Mouse (Mus musculus): ENCODE results near the gene Fbxo28. TPM values are rescaled to one million over a fixed set of nuclear protein-coding genes. Genes with fewer than 3 reads are reported as not detected.

Gene Fbxo28
- polyA plus RNA-seq, 1 experiment = 16.9 TPM

GRCm38 (mm10) chr1:182302916-182303315, 38.5 kb downstream of the Fbxo28 start:
- no peaks in the 10 kb centered on the region for H3K79me2 ChIP-seq (ENCODE audit: control insufficient read depth, insufficient read depth)
- H3K36me3 ChIP-seq (ENCODE audit: control insufficient read depth, insufficient read depth) = no peaks in the 10 kb centered on the region
- no peak overlapping the region for H3K4me2 ChIP-seq (ENCODE audit: low read depth)
- no peak overlapping the region for H3ac ChIP-seq (ENCODE audit: control insufficient read depth, insufficient read length)
- no peak for TF ChIP-seq REST (IDR thresholded peaks at IDR 0.05; ENCODE audit: insufficient read depth, insufficient read length)
- no peak for TF ChIP-seq USF1 (IDR thresholded peaks at IDR 0.05; ENCODE audit: low read depth)
- TF ChIP-seq POLR2AphosphoS2 (IDR thresholded peaks at IDR 0.05; ENCODE audit: insufficient read length, low read depth) = no peak
- H3K27me3 ChIP-seq (ENCODE audit: control insufficient read depth, insufficient read depth, insufficient read length) = no peaks in the 10 kb centered on the region
- H3K4me3 ChIP-seq = no peak overlapping the region

GRCm38 (mm10) chr1:182302176-182302870, 39.1 kb downstream of the Fbxo28 start:
- no peaks in the 10 kb centered on the region for H3K79me2 ChIP-seq (ENCODE audit: control insufficient read depth, insufficient read depth)
- TF ChIP-seq POLR2A (IDR thresholded peaks at IDR 0.05; ENCODE audit: insufficient read length, low read depth) (no peak), MYOD1 (IDR thresholded peaks at IDR 0.05; ENCODE audit: control insufficient read depth in 1 of 3, insufficient read length in 2 of 3, low read depth in 2 of 3) (no peak), MAX (IDR thresholded peaks at IDR 0.05; ENCODE audit: low read depth) (no peak), CEBPB (IDR thresholded peaks at IDR 0.05; ENCODE audit: insufficient read depth, poor library complexity, severe bottlenecking) (no peak), REST (IDR thresholded peaks at IDR 0.05; ENCODE audit: insufficient read depth, insufficient read length) (no peak), USF1 (IDR thresholded peaks at IDR 0.05; ENCODE audit: low read depth) (no peak), MYOG (IDR thresholded peaks at IDR 0.05; ENCODE audit: control insufficient read depth in 1 of 3, insufficient read depth in 1 of 3, insufficient read length in 2 of 3, low read depth in 2 of 3) (no peak), TCF3 (IDR thresholded peaks at IDR 0.05; ENCODE audit: insufficient read length, low read depth) (no peak), E2F4 (IDR thresholded peaks at IDR 0.05; ENCODE audit: insufficient read depth) (no peak), TCF12 (IDR thresholded peaks at IDR 0.05; ENCODE audit: insufficient read depth, poor library complexity, severe bottlenecking) (no peak), SRF (IDR thresholded peaks at IDR 0.05; ENCODE audit: control insufficient read depth, insufficient read length, low read depth) (no peak), POLR2AphosphoS2 (IDR thresholded peaks at IDR 0.05; ENCODE audit: insufficient read length, low read depth) (no peak)
- no peak overlapping the region for H3K4me2 ChIP-seq (ENCODE audit: low read depth)
- no peak overlapping the region for H3K4me3 ChIP-seq
- H3K36me3 ChIP-seq (ENCODE audit: control insufficient read depth, insufficient read depth) = no peaks in the 10 kb centered on the region
- no peak overlapping the region for H3ac ChIP-seq (ENCODE audit: control insufficient read depth, insufficient read length)
- no peaks in the 10 kb centered on the region for H3K27me3 ChIP-seq (ENCODE audit: control insufficient read depth, insufficient read depth, insufficient read length)

- H3K4me2 ChIP-seq (ENCODE audit: low read depth) = no peak overlapping the region
- no peaks in the 10 kb centered on the region for H3K27me3 ChIP-seq (ENCODE audit: control insufficient read depth, insufficient read depth, insufficient read length)
- no peak overlapping the region for H3K4me3 ChIP-seq
- TF ChIP-seq REST (IDR thresholded peaks at IDR 0.05; ENCODE audit: insufficient read depth, insufficient read length) (no peak), USF1 (IDR thresholded peaks at IDR 0.05; ENCODE audit: low read depth) (no peak)
- H3K79me2 ChIP-seq (ENCODE audit: control insufficient read depth, insufficient read depth) = no peaks in the 10 kb centered on the region
- no peak overlapping the region for H3ac ChIP-seq (ENCODE audit: control insufficient read depth, insufficient read length)
- no peaks in the 10 kb centered on the region for H3K36me3 ChIP-seq (ENCODE audit: control insufficient read depth, insufficient read depth)
Measured at GRCm38 (mm10) chr1:182297821-182298220, 43.6 kb downstream of the Fbxo28 start.

GRCm38 (mm10) chr1:182297246-182297645, 44.2 kb downstream of the Fbxo28 start:
- TF ChIP-seq POLR2AphosphoS2 (IDR thresholded peaks at IDR 0.05; ENCODE audit: insufficient read length, low read depth) (no peak), MYOD1 (IDR thresholded peaks at IDR 0.05; ENCODE audit: control insufficient read depth in 1 of 3, insufficient read length in 2 of 3, low read depth in 2 of 3) (no peak), POLR2A (IDR thresholded peaks at IDR 0.05; ENCODE audit: insufficient read length, low read depth) (no peak), TCF3 (IDR thresholded peaks at IDR 0.05; ENCODE audit: insufficient read length, low read depth) (no peak), TCF12 (IDR thresholded peaks at IDR 0.05; ENCODE audit: insufficient read depth, poor library complexity, severe bottlenecking) (no peak), CEBPB (IDR thresholded peaks at IDR 0.05; ENCODE audit: insufficient read depth, poor library complexity, severe bottlenecking) (no peak), E2F4 (IDR thresholded peaks at IDR 0.05; ENCODE audit: insufficient read depth) (no peak), SRF (IDR thresholded peaks at IDR 0.05; ENCODE audit: control insufficient read depth, insufficient read length, low read depth) (no peak), REST (IDR thresholded peaks at IDR 0.05; ENCODE audit: insufficient read depth, insufficient read length) (no peak), MAX (IDR thresholded peaks at IDR 0.05; ENCODE audit: low read depth) (no peak), MYOG (IDR thresholded peaks at IDR 0.05; ENCODE audit: control insufficient read depth in 1 of 3, insufficient read depth in 1 of 3, insufficient read length in 2 of 3, low read depth in 2 of 3) (no peak), USF1 (IDR thresholded peaks at IDR 0.05; ENCODE audit: low read depth) (no peak)
- no peaks in the 10 kb centered on the region for H3K27me3 ChIP-seq (ENCODE audit: control insufficient read depth, insufficient read depth, insufficient read length)

GRCm38 (mm10) chr1:182296816-182297215, 44.6 kb downstream of the Fbxo28 start:
- H3ac ChIP-seq (ENCODE audit: control insufficient read depth, insufficient read length) = no peak overlapping the region
- no peaks in the 10 kb centered on the region for H3K79me2 ChIP-seq (ENCODE audit: control insufficient read depth, insufficient read depth)
- TF ChIP-seq TCF3 (IDR thresholded peaks at IDR 0.05; ENCODE audit: insufficient read length, low read depth) = no peak
- no peak for TF ChIP-seq POLR2A (IDR thresholded peaks at IDR 0.05; ENCODE audit: insufficient read length, low read depth)
- no peak overlapping the region for H3K4me3 ChIP-seq
- no peaks in the 10 kb centered on the region for H3K27me3 ChIP-seq (ENCODE audit: control insufficient read depth, insufficient read depth, insufficient read length)
- no peak overlapping the region for H3K4me2 ChIP-seq (ENCODE audit: low read depth)
- H3K36me3 ChIP-seq (ENCODE audit: control insufficient read depth, insufficient read depth) = no peaks in the 10 kb centered on the region

More at GRCm38 (mm10) chr1:182297246-182297645, 44.2 kb downstream of the Fbxo28 start:
- no peaks in the 10 kb centered on the region for H3K36me3 ChIP-seq (ENCODE audit: control insufficient read depth, insufficient read depth)
- no peaks in the 10 kb centered on the region for H3K79me2 ChIP-seq (ENCODE audit: control insufficient read depth, insufficient read depth)
- H3K4me2 ChIP-seq (ENCODE audit: low read depth) = no peak overlapping the region
- H3ac ChIP-seq (ENCODE audit: control insufficient read depth, insufficient read length) = no peak overlapping the region
- H3K4me3 ChIP-seq = no peak overlapping the region

Data from myocyte (in vitro differentiated cells).